Mouse (Mus musculus) hindbrain, embryonic 10.5 days (tissue): ENCODE measurements at regions not wholly inside any gene's neighbourhood (a gene's known extent, or its start where the extent isn't known, plus 50 kb on each side); places are given as distances from the start of the nearest gene placed in this dataset.

Experiments
- DNase-seq: peaks from one replicate; pipeline ENCODE4 v3.0.0-alpha.2; 2017; ENCODE audit warnings: low spot score
- H3K27ac ChIP-seq: fragments of 300-500 bp; sonication (generic); 2 replicates; pipeline ENCODE4 v1.5.1; 2016; ENCODE audit warnings: mild to moderate bottlenecking, moderate library complexity
- H3K27me3 ChIP-seq: fragments of 300-500 bp; sonication (generic); 2 replicates; pipeline ENCODE4 v1.6.1; 2016; ENCODE audit warnings: mild to moderate bottlenecking; ENCODE audit not compliant: poor library complexity, insufficient read depth, severe bottlenecking
- H3K36me3 ChIP-seq: fragments of 300-500 bp; sonication (generic); 2 replicates; pipeline ENCODE4 v1.6.1; 2016; ENCODE audit warnings: mild to moderate bottlenecking, moderate library complexity
- H3K4me1 ChIP-seq: fragments of 300-500 bp; sonication (generic); replicated peaks from 2 replicates; pipeline ENCODE4 v1.6.1; 2016; ENCODE audit warnings: mild to moderate bottlenecking
- H3K4me3 ChIP-seq: fragments of 300-500 bp; sonication (generic); 2 replicates; pipeline ENCODE4 v1.5.1; 2016; ENCODE audit warnings: mild to moderate bottlenecking, moderate library complexity
- H3K9me3 ChIP-seq: fragments of 300-500 bp; sonication (generic); 2 replicates; pipeline ENCODE4 v1.6.1; 2016; ENCODE audit warnings: mild to moderate bottlenecking, moderate library complexity
- WGBS: fragments of 180-500 bp; shearing (Covaris S2); methylation state at CpG from one replicate; pipeline ENCODE4 v1.1.7; 2016; 5-methylcytosine and 5-hydroxymethylcytosine counted together

DNA sequence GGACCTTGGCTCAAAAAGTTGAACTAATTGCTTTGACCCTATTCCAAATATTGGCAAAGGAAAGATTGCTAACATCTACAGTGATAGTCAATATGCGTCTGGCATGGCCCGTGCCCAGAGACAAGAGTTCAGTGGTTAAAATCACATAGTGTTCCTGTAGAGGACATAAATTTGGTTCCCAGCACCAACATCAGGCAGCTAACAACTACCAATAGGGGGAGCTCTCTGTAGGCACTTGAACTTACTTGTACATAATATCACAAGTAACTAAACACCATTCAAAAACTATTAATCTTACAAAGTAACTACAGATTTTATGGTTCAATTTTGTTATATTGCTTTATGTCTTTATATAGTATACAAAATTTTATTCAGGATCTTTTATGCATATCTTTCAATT is 74.3 kb downstream of the Serpinb9g start:
- Histone ChIP-seq H3K4me3 (no peak overlapping the region), H3K27me3 (no peaks in the 10 kb centered on the region), H3K36me3 (no peaks in the 10 kb centered on the region), H3K27ac (no peak overlapping the region), H3K4me1 (no peaks in the 10 kb centered on the region), H3K9me3 (peaks cover 73% of the 10 kb centered on the region)
- WGBS = 90% methylated on average over 2 of the region's 2 CpGs
- no peak for DNase-seq

DNA sequence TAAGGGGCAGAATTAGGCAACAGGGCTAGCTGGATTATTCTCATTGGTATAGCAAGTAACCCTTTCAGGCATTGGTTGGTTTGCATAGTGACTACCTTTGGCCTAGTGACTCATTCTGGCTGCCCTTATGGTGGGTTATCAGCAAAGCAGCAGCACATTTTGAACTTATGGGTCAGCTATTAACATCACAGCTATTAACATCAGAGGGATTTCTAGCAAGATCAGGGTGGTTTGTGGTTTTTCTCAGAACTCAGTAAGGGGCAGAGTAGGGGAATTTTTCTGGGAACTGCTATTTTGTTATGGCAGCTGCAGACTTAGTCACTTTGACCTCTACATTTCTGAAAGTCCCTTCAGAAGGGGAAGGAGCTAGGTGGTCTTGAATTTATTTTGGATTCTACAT is 75.1 kb downstream of the Serpinb9g start:
- Histone ChIP-seq H3K27ac (no peak overlapping the region), H3K27me3 (no peaks in the 10 kb centered on the region), H3K36me3 (no peaks in the 10 kb centered on the region), H3K4me3 (no peak overlapping the region), H3K9me3 (peaks cover 73% of the 10 kb centered on the region), H3K4me1 (no peaks in the 10 kb centered on the region)
- DNase-seq = no peak

DNA sequence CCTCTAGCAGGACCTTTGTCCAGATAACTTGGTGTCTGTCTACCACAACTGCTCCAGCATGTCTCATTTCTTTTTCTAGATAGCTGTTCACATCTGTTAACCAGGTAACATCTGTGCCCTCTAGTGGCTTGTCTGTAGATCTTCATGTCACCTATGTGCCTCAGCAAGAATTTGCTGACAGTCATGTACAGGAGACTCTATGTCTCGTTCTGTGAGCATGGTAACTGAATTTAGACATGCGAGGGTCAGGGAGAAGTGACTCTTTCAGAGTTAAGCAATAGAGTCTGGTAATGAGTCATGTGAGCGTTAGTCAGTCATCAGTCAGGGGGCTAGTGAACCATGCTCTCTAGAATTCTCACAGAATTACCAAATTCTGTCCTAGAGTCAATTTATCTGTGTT is 77.0 kb downstream of the Serpinb9g start:
- no peak overlapping the region for H3K27ac ChIP-seq
- H3K4me1 ChIP-seq = no peaks in the 10 kb centered on the region
- H3K36me3 ChIP-seq = no peaks in the 10 kb centered on the region
- DNase-seq = no peak
- H3K4me3 ChIP-seq = no peak overlapping the region
- WGBS = 79% methylated on average over 3 of the region's 3 CpGs
- H3K9me3 ChIP-seq = peaks cover 76% of the 10 kb centered on the region
- no peaks in the 10 kb centered on the region for H3K27me3 ChIP-seq

DNA sequence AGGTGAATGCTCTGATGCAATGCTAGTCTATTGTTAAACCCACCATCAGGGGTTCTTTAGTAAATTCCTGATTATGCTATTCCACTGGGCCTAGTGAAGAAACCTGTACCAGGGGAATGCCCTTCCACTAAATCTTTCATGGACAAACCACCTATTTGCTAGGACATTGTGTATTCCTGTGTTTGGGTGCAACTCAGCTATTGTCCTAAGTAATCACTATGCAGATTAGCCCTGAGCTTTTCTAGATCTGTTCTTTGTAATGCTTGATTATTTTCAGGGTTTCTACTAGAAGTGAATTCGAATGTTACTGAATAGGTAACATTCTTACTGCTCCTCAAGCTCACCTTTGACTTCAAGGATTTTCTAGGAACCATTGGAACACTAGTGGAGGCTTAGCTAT is 78.3 kb downstream of the Serpinb9g start:
- 32% methylated on average over 1 of the region's 1 CpGs for WGBS
- Histone ChIP-seq H3K4me1 (no peaks in the 10 kb centered on the region), H3K9me3 (peaks cover 86% of the 10 kb centered on the region), H3K27ac (no peak overlapping the region), H3K27me3 (no peaks in the 10 kb centered on the region), H3K36me3 (no peaks in the 10 kb centered on the region), H3K4me3 (no peak overlapping the region)
- no peak for DNase-seq

DNA sequence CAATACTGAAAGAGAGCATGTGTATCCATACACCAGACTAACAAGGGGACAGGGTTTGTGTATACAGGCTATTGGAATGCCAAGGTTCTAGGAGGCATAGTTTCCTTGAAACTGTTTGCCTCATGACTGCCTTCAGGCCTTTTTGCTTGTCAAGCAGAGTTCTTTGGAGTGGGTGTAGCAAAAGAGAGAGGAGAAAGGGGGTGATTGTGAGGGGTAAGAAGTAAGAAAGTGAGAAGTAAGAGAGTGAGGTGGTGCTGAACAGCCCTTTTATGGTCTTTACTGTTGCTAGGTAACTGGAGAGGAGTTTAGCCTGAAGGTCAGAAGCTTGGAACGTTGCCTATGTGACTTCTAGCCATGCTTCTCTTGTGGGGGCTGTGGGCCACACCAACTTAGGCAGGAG is 78.8 kb downstream of the Serpinb9g start:
- Histone ChIP-seq H3K4me3 (no peak overlapping the region), H3K36me3 (no peaks in the 10 kb centered on the region), H3K27me3 (no peaks in the 10 kb centered on the region), H3K9me3 (peaks cover 86% of the 10 kb centered on the region), H3K27ac (no peak overlapping the region), H3K4me1 (no peaks in the 10 kb centered on the region)
- 44% methylated on average over 1 of the region's 1 CpGs for WGBS
- no peak for DNase-seq

DNA sequence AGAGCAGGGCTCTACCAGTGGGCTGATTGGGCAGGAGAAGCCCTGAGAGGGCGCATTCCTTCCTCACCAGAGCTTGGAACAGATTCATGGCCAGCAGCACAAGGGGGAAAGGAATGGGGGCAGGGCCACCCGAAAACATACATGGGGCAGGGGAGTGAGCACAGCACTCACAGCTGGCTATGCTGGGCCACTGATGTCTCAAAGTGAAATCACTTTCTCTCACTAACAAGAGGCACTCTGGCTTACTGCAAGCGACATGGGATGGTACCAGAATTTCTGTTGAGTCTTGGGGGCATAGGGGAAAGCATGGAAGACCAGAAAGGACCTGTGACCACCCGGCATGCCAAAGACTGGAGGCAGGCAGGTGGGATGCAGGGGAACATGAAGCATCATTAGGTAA is 83.3 kb downstream of the Serpinb9g start:
- WGBS = 83% methylated on average over 4 of the region's 4 CpGs
- H3K36me3 ChIP-seq = no peaks in the 10 kb centered on the region
- no peak overlapping the region for H3K4me3 ChIP-seq
- no peak for DNase-seq
- H3K27me3 ChIP-seq = no peaks in the 10 kb centered on the region
- no peaks in the 10 kb centered on the region for H3K4me1 ChIP-seq
- H3K9me3 ChIP-seq = peaks cover 80% of the 10 kb centered on the region
- H3K27ac ChIP-seq = no peak overlapping the region

DNA sequence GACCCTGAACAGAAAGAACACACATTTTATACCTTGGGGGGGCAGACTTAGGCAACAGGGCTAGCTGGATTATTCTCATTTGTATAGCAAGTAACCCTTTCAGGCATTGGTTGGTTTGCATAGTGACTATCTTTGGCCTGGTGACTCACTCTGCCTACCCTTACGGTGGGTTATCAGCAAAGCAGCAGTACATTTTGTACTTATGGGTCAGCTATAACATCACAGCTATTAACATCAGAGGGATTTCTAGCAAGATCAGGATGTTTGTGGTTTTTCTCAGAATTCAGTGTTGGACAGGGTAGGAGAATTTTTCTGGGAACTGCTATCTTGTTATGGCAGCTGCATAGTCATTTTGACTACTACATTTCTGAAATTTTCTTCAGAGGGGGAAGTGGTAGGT is 84.7 kb downstream of the Serpinb9g start:
- Histone ChIP-seq H3K27me3 (no peaks in the 10 kb centered on the region), H3K36me3 (no peaks in the 10 kb centered on the region), H3K4me1 (no peaks in the 10 kb centered on the region), H3K27ac (no peak overlapping the region), H3K4me3 (no peak overlapping the region), H3K9me3 (peaks cover 79% of the 10 kb centered on the region)
- DNase-seq = no peak
- 90% methylated on average over 1 of the region's 1 CpGs for WGBS

DNA sequence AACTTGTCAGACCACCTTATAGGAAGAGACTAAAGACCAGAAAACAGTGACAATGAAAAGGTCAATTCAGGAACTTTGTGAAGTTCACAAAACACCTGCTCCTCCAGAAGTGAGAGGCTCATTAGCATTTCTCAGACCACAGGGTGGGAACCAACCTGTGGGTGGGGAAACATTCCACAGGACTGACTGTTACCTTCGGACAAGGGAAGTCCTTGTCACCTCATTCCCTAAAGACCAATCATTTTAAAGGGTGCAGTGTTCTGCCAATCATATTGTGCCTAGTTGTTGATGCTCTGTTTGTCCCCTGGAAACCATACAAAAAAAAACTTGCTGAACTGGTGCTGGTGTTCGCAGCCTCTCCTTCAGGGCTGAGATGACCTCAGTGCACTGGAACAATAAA is 86.2 kb downstream of the Serpinb9g start:
- Histone ChIP-seq H3K4me3 (no peak overlapping the region), H3K27ac (no peak overlapping the region), H3K9me3 (peaks cover 79% of the 10 kb centered on the region), H3K36me3 (no peaks in the 10 kb centered on the region), H3K4me1 (no peaks in the 10 kb centered on the region), H3K27me3 (no peaks in the 10 kb centered on the region)
- DNase-seq = no peak
- WGBS = 82% methylated on average over 2 of the region's 2 CpGs

DNA sequence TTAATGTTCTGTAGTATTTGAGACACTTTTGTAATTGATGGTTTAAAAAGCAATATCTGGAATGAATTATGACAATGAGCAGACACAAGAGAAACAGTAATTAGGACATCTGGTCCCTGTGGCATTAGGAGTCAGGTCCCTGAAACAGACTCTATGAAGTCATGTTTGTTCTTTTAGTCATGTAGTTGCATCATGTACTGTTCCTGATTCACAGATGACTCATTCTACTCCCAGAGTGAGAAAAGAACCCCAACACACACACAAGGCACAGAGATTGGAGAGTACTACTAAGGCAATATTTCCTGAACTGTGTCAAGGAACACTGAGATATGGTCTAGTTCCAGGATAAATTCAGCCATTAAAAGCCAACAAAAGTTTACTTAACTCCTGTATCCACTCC is 75.1 kb upstream of the Serpinb6d start:
- Histone ChIP-seq H3K27ac (no peak overlapping the region), H3K27me3 (no peaks in the 10 kb centered on the region), H3K4me3 (no peak overlapping the region), H3K4me1 (no peaks in the 10 kb centered on the region), H3K9me3 (peaks cover 45% of the 10 kb centered on the region), H3K36me3 (no peaks in the 10 kb centered on the region)
- no peak for DNase-seq
